Mouse (Mus musculus): ENCODE data around the gene Asic1.

Asic1 gene

DNA sequence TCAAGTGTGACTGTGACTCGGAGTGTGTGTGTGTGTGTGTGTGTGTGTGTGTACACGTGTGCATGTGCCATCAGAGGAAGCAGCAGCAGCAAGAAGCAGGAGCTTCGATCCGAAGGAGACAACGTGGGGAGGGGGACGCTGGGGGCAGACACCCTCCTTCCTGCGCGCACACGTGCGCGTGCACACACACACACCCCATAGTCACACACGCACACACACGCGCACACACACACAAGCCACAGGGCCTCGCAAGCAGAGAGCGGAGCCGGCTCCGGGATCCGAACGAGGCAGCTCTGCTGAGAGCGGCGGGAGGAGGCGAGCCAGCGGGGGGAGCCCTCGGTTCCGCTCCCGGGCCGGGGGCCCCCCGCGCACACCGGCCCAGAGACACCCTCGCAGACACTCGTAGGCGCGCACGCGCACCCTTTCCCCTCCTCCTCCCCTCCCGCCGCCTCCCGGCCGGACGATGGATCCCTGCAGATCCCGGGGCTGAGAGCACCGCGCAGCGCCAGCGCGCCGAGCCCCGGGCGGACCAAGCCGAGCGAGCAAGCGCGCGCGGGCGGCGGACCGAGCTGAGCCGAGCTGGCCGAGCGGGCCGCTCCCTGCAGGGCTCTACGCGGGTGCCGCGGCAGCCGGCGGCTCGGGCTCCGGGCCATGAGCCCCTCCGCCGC is at the start of gene Asic1:
Asic1 (plus strand) TSS at position 215 of the 668 bp plus-strand sequence.
- peak; percentile 68 for DNase-seq

DNA sequence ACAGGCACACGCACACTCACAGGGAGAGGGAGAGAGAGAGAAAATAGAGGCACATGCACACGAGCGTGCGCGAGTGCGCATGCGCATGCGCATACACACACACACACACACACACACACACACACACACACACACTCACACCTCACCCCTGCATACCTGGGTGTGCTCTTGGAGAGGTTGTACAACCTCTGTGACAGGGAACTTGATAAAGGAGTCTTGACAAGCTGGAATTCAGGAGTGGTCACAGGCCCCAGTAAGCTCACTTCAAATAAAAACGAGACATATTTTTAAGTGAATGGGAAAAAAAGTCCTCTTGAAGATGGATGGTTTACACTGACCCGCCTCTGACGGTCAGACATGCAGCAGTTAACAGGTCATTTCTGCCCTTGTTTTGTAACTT is 48.1 kb upstream of the Asic1 start:
- DNase-seq, result no peak

DNA sequence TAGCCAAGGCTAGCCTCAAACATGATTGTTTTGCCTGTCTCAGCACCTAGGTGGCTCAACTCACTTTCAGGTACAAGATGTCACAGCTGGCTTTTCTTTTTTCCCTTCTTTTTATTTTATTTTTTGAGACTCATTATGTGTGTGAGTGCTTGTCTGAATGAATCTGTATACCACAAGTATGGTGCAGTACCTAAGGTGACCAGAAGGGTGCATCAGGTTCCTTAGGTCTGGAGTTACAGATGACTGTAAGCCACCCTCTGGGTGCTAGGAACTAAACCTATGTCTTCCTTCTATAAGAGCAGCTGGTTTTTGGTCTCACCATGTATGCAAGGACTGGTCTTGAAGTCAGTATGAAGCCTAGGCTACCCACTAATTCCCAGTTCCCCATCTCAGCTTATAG is 38.5 kb upstream of the Asic1 start:
- DNase-seq, result no peak

DNA sequence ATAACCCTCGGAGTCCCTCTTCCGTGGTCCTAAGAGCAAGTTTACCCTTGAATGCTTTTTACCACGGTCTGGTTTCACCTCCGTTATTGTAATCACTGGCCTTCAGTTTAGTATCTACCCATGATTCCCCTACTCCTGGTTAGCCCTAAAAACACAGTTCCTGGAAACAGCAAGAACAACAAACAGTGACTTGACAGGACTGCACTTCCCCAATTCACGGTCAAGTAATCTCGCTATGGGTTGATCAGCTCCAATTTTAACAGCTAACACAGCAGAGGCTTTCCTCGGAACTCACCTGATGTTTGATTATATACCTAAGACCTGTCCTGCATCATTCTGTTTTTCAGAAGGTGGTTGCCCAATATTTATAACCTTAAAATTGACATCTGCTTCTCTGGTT is 35.5 kb upstream of the Asic1 start:
- DNase-seq, result no peak

DNA sequence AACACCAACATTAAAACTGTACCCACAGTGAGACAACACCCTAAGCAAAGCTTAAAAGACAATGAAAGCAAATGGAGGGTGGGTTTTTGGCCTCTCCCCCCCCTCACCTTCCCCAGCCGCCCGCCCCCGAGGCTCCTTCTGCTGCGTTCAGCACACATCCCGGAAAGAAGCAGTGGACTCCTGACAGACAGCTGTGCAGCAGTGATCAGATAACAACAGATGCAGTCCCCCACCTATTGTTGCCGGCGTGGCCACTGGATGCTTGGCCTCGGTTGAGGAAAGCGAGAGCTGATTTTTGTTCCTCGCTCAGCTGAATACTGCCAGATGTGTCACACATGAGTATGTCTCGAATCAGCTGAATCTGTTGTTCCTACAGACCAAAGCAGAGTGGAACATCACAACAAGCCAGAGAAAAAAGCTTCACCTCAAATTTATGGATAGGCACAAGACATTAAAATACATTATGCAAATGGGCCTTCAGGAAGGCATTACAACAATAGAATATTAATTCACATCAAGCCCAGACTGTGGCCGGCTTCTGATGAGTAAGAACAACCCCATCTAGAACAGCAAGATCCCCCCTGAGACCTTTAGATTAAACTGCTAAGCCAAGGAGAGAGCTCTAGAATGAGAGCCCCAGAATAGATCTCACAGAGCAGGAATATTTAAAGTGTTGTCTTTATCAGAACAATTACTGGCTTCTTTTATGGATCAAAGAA is 32.6 kb upstream of the Asic1 start:
- DNase-seq, result no peak

DNA sequence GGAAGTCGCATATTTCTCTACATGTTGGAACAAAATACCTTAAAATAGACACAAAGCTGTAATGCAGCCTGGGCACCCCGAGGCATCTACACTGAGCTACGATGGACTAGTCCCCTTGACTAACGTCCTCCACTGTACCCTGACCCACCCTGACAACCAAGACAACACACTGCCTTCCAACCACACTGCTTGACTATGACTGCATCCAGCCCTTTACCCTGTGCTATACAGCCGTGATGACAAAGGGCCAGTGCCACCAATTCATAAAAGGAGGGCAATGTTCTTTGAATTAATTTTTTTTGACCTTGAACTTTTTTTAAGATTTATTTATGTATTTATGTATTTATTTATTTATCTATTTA is 32.1 kb upstream of the Asic1 start:
- no peak for DNase-seq

DNA sequence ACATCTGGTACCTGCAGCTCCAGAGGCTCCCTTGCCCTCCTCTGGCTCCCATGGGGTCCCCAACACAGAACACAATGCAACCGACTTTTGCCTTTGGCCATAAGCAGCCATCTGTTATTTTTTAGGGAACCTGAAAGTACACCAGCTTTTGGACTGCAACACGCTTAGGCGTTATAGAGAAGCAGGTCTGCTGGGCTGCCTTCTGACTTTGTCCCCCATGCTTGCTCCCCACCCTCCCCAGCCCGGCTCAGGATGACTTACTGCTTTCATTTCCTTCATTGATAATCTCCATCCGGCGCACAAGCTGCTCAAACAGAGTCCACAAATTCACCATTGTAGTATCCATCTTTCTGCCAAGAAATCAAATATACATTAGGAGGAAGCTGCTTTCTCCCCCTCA is 27.5 kb upstream of the Asic1 start:
- DNase-seq, result no peak

DNA sequence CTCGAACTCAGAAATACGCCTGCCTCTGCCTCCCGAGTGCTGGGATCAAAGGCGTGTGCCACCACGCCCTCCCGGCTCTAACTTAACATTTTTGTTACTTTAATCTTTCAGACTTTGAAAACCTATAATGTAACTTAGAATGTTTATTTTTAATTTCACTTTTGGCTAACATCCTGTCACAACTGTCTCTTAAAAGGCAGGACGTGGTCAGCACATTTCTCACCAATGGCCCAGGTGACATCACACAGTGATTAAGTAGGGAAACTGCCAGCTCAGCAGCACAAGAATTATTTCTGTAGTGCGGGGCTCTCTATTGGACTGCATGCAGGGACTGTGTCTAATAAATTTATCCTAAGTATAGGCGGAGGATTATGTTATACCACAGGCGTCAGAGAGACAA is 26.3 kb upstream of the Asic1 start:
- no peak for DNase-seq

DNA sequence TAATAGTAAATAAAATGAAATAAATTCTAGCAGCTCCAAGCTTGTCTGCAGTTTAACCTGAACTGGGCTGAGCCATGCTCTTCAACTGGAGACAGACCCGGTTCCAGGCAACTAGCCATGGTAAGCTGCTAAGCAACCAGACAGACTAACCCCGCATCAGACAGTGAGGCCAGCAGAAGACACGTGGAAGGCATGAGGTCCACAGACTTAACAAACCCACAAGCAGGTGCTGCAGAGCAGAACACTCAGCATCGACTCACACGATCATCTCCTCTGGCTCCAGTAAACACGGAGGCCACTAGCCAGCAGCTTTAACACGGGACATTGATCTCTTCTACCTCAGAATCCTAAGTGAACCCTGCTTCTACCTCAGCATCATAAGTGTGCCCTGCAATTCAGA is 25.4 kb upstream of the Asic1 start:
- no peak for DNase-seq

DNA sequence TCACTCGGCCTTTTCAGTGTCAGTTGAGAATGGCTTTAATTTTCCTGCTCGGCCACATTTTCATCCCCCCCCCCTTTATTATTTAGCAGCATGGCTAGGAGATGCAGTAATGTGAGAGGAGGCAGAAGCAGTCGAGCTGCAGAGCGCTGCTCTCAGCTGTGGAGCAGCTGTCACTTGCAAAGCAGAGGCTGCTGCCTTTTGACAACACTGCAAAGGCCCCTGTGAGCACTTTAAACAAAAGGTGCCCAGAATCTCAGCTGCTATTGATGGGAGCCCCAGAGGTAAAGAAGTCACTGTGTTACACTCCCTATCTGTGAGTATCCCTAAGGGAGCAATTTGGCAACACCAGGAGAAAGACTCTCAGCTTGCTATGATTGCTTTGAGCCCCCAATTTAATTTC is 21.8 kb upstream of the Asic1 start:
- no peak for DNase-seq

DNA sequence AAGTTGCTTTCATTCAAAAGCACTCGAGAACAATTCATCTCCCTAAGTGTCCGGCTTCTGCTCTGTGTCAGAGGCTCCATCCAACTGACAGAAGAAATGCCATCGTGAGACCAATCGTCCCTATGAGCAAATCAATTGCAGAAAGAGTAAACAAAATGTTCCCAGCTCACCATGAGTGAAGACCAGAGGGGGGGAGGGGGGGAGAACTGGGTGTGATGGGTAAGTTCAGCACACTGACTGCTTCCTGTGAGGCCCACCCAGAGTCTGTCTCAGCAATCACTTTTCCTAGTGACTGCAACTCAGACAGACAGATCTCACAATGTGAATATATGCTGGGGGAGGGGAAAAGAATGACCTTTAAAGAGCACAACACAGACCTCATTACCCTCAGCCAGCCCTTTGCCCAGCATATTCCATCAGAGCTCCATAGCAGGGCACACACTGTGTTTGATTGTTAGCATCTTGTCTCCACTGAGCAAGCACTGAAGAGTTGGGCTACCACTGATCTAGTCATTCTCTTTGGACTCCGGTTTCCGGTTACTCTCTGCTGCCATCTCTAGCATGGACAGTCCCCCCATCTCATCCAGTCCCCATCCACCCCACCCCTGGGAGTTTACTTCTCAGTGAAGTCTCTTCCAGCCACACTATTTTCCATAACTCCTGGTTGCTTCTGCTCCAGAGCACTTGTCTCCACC is 21.0 kb upstream of the Asic1 start:
- DNase-seq, result no peak

DNA sequence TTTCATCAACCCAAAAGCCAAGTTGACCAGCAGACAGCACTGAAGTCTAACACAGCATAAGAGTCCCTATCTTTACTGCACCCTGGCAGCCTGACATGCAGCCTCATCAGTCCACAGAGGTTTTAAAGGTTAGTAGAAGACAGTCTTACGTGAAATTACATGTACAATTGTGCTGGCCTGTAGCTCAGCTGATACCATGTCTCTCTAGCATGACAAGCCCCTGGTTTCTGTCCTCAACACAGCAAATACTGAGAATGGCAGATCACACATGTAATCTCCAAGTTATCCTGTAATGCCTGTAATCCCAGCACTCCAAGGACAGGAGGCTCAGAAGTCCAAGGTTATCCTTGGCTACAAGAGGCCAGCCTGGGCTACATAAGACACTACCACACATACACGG is 19.9 kb upstream of the Asic1 start:
- DNase-seq, result no peak

DNA sequence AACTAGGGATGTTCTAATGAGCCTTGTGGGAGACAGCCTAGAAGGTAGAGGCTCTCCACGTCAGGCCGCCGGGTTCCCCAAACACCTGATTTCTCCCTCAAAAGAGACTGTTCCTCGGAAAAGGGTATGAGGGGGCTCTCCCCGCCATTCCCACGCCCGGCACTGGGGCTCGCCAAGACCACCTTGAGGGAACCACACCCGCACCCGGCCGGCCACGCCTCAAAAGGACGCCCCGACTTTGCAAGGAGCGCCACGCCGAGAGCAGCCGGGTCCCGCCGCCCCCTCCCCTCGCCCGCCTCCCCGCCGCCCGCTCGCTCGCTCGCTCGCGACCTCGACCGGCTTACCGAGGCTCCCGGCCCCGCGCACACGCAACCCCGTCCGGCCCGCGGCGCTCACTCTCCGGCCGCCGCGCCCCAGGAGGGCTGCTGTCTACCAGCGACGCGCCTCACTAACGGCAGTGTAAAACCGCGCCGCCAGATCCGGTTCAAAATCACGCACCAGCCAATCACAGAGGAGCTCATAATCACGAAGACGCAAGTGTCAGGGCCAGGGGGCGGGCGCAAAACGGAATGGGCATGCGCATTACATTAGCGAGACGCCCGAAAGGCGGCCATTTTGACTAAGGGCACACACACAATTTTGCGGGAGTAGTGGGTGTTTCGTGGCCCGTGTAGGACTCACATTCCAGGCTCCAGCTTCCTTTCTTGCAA is 18.9 kb upstream of the Asic1 start, which contains the start of gene Racgap1:
Racgap1 (minus strand) TSS at position 494 of the 710 bp plus-strand sequence.
- DNase-seq, result peak; percentile 99

DNA sequence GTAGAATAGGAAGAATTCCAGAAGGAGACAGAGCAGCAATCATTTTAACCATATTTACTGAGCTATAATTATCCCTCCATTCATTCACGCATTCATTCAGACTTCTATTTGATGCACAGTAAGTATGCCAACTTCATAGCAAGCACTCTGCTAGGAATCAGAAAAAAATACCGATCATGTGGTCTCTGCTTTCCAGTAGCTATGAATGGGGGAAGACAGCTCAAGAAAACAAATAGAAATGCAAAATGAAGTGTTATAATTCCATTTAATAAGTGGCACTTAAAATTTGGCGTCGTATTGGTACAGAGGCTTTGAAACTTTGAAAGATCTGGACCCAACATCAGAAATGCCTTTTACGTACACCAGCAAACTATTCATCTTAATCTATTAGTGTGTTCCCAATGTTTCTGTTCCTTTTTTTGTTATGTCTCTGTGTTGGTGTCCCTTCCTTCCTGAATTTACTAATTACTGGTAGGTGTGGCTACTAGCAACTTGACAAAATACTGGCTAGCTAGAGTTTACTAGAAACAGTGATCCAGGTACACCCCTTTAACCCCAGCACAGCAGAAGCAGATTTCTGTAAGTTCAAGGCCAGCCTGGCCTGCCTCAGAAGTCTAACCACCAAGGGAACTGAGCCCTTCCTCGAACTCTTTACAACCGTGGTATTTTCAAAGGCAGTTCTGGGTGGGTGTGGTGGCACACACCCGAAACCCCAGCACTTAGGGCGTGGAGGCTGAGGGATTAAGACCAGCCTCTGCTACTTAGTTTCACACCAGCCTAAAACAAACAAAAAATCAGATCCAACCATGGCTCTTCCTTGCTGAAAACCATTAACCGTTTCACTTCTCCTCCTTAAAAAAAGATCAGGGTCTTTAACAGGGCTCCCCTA is 17.9 kb upstream of the Asic1 start:
- DNase-seq, result no peak

DNA sequence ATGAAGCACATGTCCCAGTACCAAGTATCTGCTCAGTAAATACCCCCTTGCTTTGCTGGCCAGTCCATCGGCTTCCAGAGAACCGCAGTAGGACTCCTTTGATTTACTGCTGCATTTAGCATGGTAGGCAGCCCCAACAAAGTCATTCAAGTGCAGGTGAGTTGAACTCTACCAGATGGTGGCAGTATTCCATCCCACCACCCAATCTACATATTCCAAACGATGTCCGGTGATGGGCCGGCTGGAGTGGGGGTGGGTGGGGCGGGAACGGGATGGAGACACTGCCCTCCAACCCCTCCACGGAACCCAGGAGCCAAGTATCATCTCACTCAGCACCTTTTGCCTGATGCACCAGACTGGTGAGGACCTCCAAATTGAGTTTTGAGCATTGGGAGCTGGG is 16.9 kb upstream of the Asic1 start:
- no peak for DNase-seq

DNA sequence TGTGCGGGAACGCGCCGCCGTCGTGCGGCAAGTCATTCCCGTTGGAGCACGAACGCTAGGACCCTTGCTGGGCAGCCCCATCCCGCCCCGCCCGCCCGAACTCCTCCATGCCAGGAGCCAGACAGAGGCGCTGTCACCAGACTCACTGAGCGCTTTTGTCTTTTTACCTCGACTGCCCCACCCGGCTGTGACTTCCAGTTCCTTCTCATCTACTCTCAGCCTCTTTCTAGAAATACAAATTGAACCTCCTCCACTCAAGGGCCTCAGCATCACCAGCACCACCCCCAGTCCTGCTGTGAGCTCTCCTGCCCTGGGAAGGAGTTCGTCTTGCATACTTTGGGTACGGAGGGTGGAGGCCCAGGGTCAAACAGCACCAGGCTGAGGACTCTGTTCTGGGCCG is 16.3 kb upstream of the Asic1 start:
- no peak for DNase-seq

DNA sequence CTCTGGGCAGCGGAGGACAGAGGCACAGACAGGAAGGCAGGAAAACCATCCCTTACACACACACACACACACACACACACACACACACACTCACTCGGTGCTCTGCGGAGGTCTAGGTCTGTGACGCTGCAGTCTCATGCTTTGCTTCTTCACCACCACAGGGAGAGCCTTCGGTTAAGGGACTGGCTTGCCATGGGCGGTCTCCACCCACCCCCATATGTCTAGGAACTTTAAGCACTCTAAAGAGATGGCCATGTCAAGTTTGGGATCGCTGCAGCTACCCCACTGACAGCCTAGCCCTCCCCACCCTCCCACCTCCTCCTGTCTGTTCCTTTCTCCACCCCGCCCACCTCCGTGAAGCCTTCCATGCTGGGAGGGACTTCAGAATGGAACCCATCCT is 14.2 kb upstream of the Asic1 start:
- no peak for DNase-seq

DNA sequence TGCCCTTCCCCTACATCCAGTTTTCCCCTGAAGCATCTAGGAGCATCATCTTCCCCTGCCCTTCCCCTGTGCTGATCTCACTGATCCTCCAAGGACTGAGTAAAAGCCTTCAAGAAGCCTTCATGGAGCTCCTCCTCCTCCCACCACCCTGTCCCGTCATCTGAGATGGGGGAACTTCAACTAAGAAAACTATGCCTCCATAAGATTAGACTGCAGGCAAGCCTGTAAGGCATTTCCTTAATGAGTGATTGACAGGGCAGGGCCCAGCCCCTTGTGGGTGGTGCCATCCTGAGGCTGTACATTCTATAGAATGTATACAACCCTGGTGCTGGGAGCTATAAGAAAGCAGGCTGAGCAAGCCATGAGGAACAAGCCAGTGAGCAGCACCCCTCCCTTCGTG is 11.7 kb upstream of the Asic1 start:
- no peak for DNase-seq

DNA sequence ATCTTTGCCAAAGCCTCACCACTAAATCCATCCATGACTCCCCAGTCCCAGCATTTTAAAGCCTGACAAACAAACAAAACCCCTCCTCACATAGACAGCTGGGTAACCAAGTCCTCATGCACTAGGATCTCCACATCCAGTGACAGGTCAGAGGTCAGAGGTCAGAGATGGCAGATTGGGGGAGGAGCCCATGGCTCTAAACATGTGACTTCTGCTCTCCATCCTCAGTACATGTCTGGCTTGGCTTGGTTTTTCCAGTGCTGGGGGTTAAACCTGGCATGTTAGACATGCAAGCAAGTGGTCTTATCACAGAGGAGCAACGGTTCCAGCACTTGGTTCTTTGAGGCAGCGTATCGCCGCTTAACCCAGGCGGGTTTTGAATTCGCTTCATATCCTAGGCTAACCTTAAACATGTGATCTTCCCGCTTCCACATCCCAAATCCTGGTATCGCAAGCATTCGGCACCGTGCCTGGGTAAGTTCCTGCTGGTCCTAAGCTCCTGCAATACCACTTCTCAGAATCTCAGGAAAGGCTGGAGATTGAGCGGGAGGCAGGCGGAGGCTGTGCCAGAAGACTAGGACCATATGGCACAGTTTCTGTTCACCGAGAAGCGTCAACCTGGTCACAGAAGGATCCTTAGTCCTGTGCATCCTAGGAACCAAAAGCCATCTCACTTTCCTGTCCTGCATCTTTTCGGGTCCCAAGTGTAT is 8.9 kb upstream of the Asic1 start:
- no peak for DNase-seq

DNA sequence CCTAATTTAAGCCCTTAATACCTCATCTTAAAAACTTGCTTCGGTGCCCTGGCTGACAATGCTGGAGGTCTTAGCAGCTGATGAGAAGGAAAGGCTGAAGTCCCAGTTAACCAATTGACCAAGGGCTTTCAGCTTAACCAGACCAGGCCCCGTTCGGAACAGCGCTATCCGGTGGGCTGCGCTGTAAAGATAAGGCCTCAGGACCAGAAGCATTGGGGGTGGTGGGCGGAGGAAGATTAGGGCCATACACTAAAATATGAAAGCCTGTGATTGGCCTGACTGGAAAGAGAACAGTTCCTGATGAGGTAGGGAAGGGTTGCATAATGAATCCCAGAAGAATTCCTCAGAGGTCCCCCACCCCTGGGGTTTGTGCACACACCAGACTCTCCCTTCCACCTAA is 7.8 kb upstream of the Asic1 start:
- DNase-seq, result no peak

DNA sequence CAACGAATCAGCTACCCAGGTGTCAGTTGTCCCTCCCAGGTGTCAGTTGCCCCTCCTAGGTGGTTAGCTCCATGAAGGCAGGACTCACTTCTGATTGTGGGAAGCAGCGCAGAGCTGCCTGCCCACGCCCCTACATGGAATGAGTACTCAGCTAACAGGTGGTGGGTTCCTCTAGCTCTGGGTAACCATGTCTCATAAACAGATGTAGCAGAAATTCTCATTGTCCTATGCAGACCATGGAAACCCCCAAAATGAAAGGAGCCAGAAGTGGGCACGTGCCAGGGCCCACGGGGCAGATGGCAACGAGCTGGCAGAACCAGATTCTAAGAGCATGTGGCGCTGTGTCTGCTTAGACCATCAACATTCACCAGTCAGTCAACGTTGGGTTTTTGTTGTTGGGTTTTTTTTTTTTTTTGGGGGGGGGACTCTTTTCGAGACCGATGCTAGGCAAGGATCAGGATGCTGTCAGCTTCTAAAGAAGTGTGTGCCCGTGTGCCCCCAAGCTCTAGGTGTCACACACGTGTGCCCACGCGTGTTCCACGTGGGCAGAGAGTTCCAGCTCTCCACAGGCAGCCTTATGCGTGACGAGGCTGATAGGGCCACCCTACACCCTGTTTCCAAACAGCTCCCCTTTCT is 6.1 kb upstream of the Asic1 start:
- DNase-seq, result no peak

All from lung, postnatal 14 days (tissue).